Mouse (Mus musculus) urinary bladder, adult 2 months (tissue): ENCODE results near the gene Dst. TPM values are rescaled to one million over a fixed set of nuclear protein-coding genes. Genes with fewer than 3 reads are reported as not detected.

Experiments
- DNase-seq: peaks from one replicate; pipeline ENCODE4 v3.0.0; 2022; ENCODE audit warnings: low spot score
- polyA plus RNA-seq: library from polyadenylated mRNA; depleted of rRNA; stranded (reverse); fragments of >200 nt; gene quantifications from 2 replicates; pipeline ENCODE4 v1.2.3, GENCODE M21; 2012

The Dst gene
- polyA plus RNA-seq, 1 experiment: 77.4 TPM

DNA sequence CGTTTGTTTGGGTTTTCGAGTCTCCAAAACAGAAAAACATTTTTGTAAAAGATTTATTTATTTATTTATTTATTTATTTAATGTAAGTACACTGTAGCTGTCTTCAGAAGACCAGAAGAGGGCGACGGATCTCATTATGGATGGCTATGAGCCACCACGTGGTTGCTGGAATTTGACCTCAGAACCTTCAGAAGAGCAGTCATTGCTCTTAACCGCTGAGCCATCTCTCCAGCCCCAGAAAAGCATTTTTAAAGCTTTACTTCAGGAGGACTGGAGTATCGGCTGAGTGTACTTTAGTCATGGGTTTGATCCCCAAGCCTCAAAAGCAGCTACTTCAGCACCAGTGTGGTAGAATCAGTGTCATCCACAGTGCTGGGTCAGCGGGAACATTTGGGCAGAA is 266.9 kb downstream of the Dst start:
- no peak for DNase-seq

GRCm38 (mm10) chr1:34178022-34178727 is 270.1 kb downstream of the Dst start:
- no peak for DNase-seq

GRCm38 (mm10) chr1:34179756-34180155 is 271.7 kb downstream of the Dst start:
- no peak for DNase-seq

DNA sequence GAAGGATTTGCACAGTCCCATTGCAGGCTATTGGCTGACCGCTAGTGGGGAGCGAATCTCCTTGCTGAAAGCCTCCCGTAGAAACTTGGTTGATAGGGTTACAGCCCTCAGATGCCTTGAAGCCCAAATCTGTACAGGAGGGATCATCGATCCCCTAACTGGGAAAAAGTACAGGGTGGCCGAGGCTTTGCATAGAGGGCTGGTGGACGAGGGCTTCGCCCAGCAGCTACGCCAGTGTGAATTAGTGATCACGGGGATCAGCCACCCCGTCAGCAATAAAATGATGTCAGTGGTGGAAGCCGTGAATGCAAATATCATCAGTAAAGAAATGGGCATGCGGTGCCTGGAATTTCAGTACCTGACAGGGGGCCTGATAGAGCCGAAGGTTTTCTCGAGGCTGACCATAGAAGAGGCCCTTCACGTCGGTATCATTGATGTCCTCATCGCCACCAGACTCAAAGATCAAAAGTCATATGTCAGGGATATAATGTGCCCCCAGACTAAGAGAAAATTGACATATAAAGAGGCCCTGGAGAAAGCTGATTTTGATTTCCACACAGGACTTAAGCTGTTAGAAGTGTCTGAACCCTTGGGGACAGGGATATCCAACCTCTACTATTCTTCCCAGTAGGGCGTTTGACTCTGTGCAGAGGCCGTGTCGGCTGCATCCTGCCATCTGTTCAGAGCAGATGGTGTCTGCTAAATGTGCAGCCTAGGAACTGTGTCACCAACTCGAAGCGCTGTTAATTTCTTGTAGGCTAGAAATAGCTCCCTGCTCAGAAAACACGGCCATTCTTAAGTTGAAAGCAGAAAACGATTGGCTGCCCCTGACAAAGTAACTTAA is 274.6 kb downstream of the Dst start:
- no peak for DNase-seq

GRCm38 (mm10) chr1:34183250-34183926 is 275.4 kb downstream of the Dst start:
- DNase-seq: no peak

- no peak for DNase-seq
These were observed 276.2 kb downstream of the Dst start for GRCm38 (mm10) chr1:34184266-34184665.

GRCm38 (mm10) chr1:34186033-34186432 is 278.0 kb downstream of the Dst start:
- DNase-seq: no peak

DNA sequence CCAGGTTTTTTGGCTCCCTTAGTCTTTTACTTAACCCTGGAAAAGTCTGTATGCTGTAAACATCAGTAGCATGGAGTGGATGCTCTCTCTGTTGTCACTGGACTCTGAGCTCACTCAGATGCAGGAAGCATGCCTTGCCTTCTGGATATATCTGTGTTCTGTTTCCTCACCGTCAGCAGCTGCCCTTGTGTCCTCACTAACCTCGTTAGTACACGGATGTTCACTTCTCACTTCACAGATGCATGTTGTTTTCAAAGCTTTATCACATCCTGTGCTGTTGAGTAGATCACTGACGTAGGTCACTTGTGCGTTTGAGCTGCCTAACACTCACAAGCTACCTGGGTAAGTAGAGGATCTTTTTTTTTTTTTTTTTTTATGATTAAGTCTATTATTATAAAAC is 279.5 kb downstream of the Dst start:
- DNase-seq: no peak

DNA sequence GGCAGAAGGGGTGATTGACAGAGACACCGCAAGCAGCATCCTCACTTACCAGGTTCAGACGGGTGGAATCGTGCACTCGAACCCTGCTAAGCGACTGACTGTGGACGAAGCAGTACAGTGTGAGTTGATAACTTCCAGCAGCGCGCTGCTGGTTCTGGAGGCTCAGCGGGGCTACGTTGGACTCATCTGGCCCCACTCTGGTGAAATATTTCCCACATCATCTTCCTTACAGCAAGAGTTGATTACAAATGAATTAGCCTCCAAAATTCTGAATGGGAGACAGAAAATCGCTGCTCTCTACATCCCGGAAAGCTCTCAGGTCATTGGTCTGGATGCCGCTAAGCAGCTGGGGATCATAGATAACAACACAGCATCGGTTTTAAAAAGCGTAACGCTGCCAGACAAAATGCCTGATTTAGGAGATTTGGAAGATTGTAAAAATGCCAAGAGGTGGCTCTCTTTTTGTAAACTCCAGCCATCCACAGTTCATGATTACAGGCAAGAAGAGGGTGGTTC is 280.8 kb downstream of the Dst start:
- no peak for DNase-seq

DNA sequence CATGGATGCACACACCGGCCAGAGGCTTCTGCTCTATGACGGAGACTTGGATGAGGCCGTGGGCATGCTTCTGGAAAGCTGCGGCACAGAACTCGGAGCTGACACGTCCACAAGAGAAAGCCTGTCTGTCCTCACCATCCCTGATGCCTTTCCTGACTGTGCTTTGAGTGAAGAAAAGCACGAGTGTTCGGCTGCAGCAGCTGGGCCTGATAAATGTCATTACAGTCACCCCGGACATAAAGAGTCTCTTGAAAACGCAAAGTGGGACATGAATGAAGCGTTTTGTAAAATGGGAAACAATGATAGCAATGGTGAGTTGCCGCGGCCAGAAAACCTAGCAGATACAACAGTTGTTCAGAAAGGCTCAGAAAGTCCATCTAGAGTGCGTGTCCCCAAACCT is 281.3 kb downstream of the Dst start:
- no peak for DNase-seq

- DNase-seq: no peak
These were observed 281.9 kb downstream of the Dst start for GRCm38 (mm10) chr1:34189970-34190369.

- DNase-seq: no peak
These were observed 284.1 kb downstream of the Dst start for GRCm38 (mm10) chr1:34192174-34192573.

DNA sequence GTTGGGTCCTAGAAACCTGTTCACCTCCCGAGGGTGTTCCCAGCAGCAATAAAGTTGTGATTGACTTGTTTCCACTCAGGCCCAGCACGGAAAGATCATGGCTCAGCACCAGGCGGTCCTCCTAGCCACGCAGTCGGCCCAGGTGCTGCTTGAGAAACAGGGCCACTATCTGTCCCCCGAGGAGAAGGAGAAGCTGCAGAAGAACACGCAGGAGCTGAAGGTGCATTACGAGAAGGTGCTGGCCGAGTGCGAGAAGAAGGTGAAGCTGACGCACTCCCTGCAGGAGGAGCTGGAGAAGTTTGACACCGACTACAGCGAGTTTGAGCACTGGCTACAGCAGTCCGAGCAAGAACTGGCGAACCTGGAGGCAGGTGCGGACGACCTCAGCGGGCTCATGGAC is 292.8 kb downstream of the Dst start:
- no peak for DNase-seq

GRCm38 (mm10) chr1:34201483-34201882 is 293.5 kb downstream of the Dst start:
- no peak for DNase-seq

DNA sequence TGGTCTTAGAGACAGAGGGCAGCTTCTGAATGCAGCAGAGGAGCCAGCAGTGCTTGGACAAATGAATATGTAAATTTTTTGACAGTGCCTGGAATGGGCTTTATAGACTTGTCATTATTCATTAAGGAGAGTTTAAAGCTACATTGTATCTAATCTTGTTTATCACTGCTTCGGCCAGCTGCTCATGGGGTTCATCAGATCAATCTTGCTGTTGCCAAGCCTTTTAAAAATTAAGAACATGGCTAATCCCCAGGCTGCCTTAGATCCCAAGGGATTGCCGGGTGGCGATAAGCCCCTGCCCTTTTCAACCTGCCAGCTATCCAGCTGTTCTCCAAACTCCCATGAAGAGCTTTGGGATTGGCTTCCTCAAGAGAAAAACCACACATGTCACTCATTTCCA is 303.7 kb downstream of the Dst start:
- no peak for DNase-seq

GRCm38 (mm10) chr1:34216456-34216855 is 308.4 kb downstream of the Dst start:
- no peak for DNase-seq

DNA sequence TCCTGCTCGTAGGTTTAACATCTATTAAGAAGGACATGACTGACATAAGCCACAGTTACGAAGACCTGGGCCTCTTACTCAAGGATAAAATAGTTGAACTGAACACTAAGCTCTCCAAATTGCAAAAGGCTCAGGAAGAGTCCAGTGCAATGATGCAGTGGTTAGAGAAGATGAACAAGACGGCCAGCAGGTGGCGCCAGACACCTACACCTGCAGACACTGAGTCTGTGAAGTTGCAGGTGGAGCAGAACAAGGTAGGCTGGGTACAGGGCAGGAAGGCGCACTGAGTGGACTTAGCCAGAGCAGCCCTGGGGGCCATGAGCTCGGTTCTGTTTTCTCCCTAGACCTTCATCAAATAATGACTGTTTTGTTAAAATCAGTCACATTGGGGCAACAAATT is 310.3 kb downstream of the Dst start:
- peak; percentile 58 for DNase-seq

DNA sequence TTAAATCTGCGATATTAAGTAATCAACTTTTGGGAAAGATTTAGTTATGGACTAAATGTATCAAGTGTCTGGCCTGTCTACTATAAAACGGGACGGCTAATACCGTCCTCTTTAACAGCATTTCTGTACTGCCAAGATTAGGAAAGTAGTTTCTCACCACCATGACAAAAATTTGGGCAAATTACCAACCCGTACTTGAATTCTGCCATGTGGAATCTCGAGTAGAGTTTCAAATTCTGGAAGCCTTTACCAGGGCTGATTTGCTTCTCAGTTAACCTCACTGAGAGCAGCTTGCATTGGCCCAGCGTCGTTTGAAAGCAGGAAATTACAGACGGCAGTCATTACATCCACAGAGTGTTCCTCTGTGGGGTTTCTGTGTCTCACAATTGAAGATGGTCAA is 310.8 kb downstream of the Dst start:
- DNase-seq: no peak

GRCm38 (mm10) chr1:34220094-34220601 is 312.1 kb downstream of the Dst start:
- DNase-seq: no peak

GRCm38 (mm10) chr1:34223866-34224265 is 315.8 kb downstream of the Dst start:
- no peak for DNase-seq

GRCm38 (mm10) chr1:34227676-34228075 is 319.7 kb downstream of the Dst start:
- DNase-seq: no peak

GRCm38 (mm10) chr1:34231041-34231440 is 323.0 kb downstream of the Dst start:
- DNase-seq: no peak
